Mouse (Mus musculus) G1E (cell line): ENCODE results near the gene Mapk8ip2.

Experiments used
- CTCF ChIP-seq: IDR thresholded peaks from 2 replicates; pipeline ENCODE4 v1.5.1; 2012; ENCODE audit warnings: low read depth, low read length, inconsistent platforms, mixed read lengths
- GATA1 ChIP-seq: IDR thresholded peaks from 2 replicates; pipeline ENCODE4 v1.6.1; 2012; ENCODE audit warnings: borderline replicate concordance, low read length, inconsistent platforms, mixed read lengths
- GATA2 ChIP-seq: IDR thresholded peaks from 2 replicates; pipeline ENCODE4 v1.6.1; 2012; ENCODE audit warnings: low read depth, low read length, inconsistent platforms, borderline replicate concordance
- POLR2AphosphoS5 ChIP-seq: IDR thresholded peaks from 2 replicates; pipeline ENCODE4 v1.6.1; 2012; ENCODE audit warnings: low read depth, low read length, inconsistent platforms; ENCODE audit not compliant: insufficient replicate concordance
- TAL1 ChIP-seq: conservative IDR thresholded peaks from 2 replicates; pipeline ENCODE4 v1.6.1; 2012; ENCODE audit warnings: low read depth, low read length, inconsistent platforms, mixed read lengths

GRCm38 (mm10) chr15:89475293-89475600 lies 21.5 kb downstream of the Mapk8ip2 start:
- TF ChIP-seq TAL1 (no peak), CTCF (no peak), GATA1 (no peak), POLR2AphosphoS5 (no peak), GATA2 (no peak)
